Mouse (Mus musculus) cortical plate, adult 2 months (tissue): ENCODE measurements around the gene E2f8. TPM values are rescaled to one million over a fixed set of nuclear protein-coding genes. Genes with fewer than 3 reads are reported as not detected.

ENCODE experiments used
- H3K27ac ChIP-seq: fragments of 200-500 bp; 2 replicates; pipeline ENCODE4 v1.5.1; 2012; ENCODE audit warnings: low read length, control low read depth, inconsistent platforms; ENCODE audit not compliant: insufficient read depth
- H3K4me1 ChIP-seq: fragments of 200-500 bp; 2 replicates; pipeline ENCODE4 v1.6.1; 2011; ENCODE audit warnings: low read length; ENCODE audit not compliant: control insufficient read depth, insufficient read depth
- H3K4me3 ChIP-seq: fragments of 200-500 bp; 2 replicates; pipeline ENCODE4 v1.5.1; 2011; ENCODE audit warnings: mild to moderate bottlenecking, low read length, control low read depth; ENCODE audit not compliant: insufficient read depth
- CTCF ChIP-seq: fragments of 200-500 bp; IDR thresholded peaks from 2 replicates; pipeline ENCODE4 v1.5.1; 2011; ENCODE audit warnings: mild to moderate bottlenecking, control low read depth, low read length; ENCODE audit not compliant: insufficient read depth; ENCODE audit errors: extremely low read depth
- POLR2A ChIP-seq: fragments of 200-500 bp; IDR thresholded peaks from 2 replicates; pipeline ENCODE4 v1.6.1; 2011; ENCODE audit warnings: mild to moderate bottlenecking, low read length, control low read depth; ENCODE audit not compliant: insufficient read depth; ENCODE audit errors: extremely low read depth
- polyA plus RNA-seq: library from polyadenylated mRNA; depleted of rRNA; stranded (reverse); fragments of >200 nt; gene quantifications from 2 replicates; pipeline ENCODE4 v1.2.3, GENCODE M21; 2012

E2f8 gene
- polyA plus RNA-seq, 1 experiment, result 0.44 TPM

GRCm38 (mm10) chr7:48846755-48847154 is 34.6 kb downstream of the E2f8 start:
- TF ChIP-seq CTCF, result no peak
- TF ChIP-seq POLR2A, result no peak

GRCm38 (mm10) chr7:48845213-48845973 is 36.0 kb downstream of the E2f8 start:
- TF ChIP-seq POLR2A, result no peak
- no peak for TF ChIP-seq CTCF
- no peak overlapping the region for H3K4me3 ChIP-seq
- H3K27ac ChIP-seq, result no peak overlapping the region
- H3K4me1 ChIP-seq, result no peaks in the 10 kb centered on the region

More at GRCm38 (mm10) chr7:48846755-48847154, 34.6 kb downstream of the E2f8 start:
- no peak overlapping the region for H3K27ac ChIP-seq
- no peaks in the 10 kb centered on the region for H3K4me1 ChIP-seq
- no peak overlapping the region for H3K4me3 ChIP-seq

GRCm38 (mm10) chr7:48843541-48843940 is 37.9 kb downstream of the E2f8 start:
- TF ChIP-seq POLR2A (no peak), CTCF (no peak)
- H3K4me3 ChIP-seq, result no peak overlapping the region
- H3K4me1 ChIP-seq, result no peaks in the 10 kb centered on the region
- no peak overlapping the region for H3K27ac ChIP-seq

GRCm38 (mm10) chr7:48842353-48842752 is 39.0 kb downstream of the E2f8 start:
- no peak overlapping the region for H3K27ac ChIP-seq
- no peak overlapping the region for H3K4me3 ChIP-seq
- TF ChIP-seq CTCF, result no peak
- TF ChIP-seq POLR2A, result no peak
- no peaks in the 10 kb centered on the region for H3K4me1 ChIP-seq

GRCm38 (mm10) chr7:48841538-48841937 is 39.9 kb downstream of the E2f8 start:
- no peak for TF ChIP-seq CTCF
- no peak for TF ChIP-seq POLR2A
- Histone ChIP-seq H3K27ac (no peak overlapping the region), H3K4me1 (no peaks in the 10 kb centered on the region), H3K4me3 (no peak overlapping the region)

GRCm38 (mm10) chr7:48840545-48840944 is 40.9 kb downstream of the E2f8 start:
- H3K4me3 ChIP-seq, result no peak overlapping the region

GRCm38 (mm10) chr7:48838434-48838833 is 43.0 kb downstream of the E2f8 start:
- H3K4me3 ChIP-seq, result no peak overlapping the region
- no peaks in the 10 kb centered on the region; the same call in 1 of the 2 replicates for H3K4me1 ChIP-seq
- TF ChIP-seq CTCF, result no peak
- TF ChIP-seq POLR2A, result no peak
- no peak overlapping the region for H3K27ac ChIP-seq

More at GRCm38 (mm10) chr7:48840545-48840944, 40.9 kb downstream of the E2f8 start:
- TF ChIP-seq CTCF, result no peak
- TF ChIP-seq POLR2A, result no peak
- Histone ChIP-seq H3K27ac (no peak overlapping the region), H3K4me1 (no peaks in the 10 kb centered on the region)

- no peak overlapping the region for H3K27ac ChIP-seq
- H3K4me3 ChIP-seq, result no peak overlapping the region
- no peaks in the 10 kb centered on the region; the same call in 1 of the 2 replicates for H3K4me1 ChIP-seq
- no peak for TF ChIP-seq POLR2A
- no peak for TF ChIP-seq CTCF
Measured at GRCm38 (mm10) chr7:48836949-48837348, 44.4 kb downstream of the E2f8 start.

- H3K4me3 ChIP-seq, result no peak overlapping the region
- no peaks in the 10 kb centered on the region; the same call in 1 of the 2 replicates for H3K4me1 ChIP-seq
- H3K27ac ChIP-seq, result no peak overlapping the region
- TF ChIP-seq POLR2A (no peak), CTCF (no peak)
Measured at GRCm38 (mm10) chr7:48834989-48835626, 46.3 kb downstream of the E2f8 start.
